Mouse (Mus musculus) megakaryocyte, embryonic 14.5 days (primary cell): ENCODE data around the gene Fam166a. TPM values are rescaled to one million over a fixed set of nuclear protein-coding genes. Genes with fewer than 3 reads are reported as not detected.

ENCODE experiments used
- H3K27me3 ChIP-seq: replicated peaks from 2 replicates; pipeline ENCODE3; 2012; ENCODE audit warnings: inconsistent platforms
- H3K36me3 ChIP-seq: replicated peaks from 2 replicates; pipeline ENCODE3; 2012; ENCODE audit warnings: low read length, inconsistent platforms, mixed read lengths
- H3K4me1 ChIP-seq: 2 replicates; pipeline ENCODE4 v1.6.1; 2012; ENCODE audit warnings: inconsistent platforms
- H3K4me3 ChIP-seq: replicated peaks from 2 replicates; pipeline ENCODE3; 2012; ENCODE audit warnings: moderate library complexity, mild to moderate bottlenecking, inconsistent platforms
- H3K9me3 ChIP-seq: 2 replicates; pipeline ENCODE4 v1.6.1; 2012; ENCODE audit warnings: inconsistent platforms
- FLI1 ChIP-seq: IDR thresholded peaks from 2 replicates; pipeline ENCODE4 v1.6.1; 2012; ENCODE audit warnings: low read length, inconsistent platforms, mixed read lengths
- GATA1 ChIP-seq: IDR thresholded peaks from 3 replicates; pipeline ENCODE4 v1.6.1; 2012; ENCODE audit warnings: mixed read lengths, low read length, inconsistent platforms, borderline replicate concordance
- polyA plus RNA-seq: library from polyadenylated mRNA; stranded (reverse); fragments of >175 nt; gene quantifications from 2 replicates; pipeline ENCODE4 v1.2.3, GENCODE M21; 2012; ENCODE audit warnings: low replicate concordance; ENCODE audit not compliant: insufficient read depth

The Fam166a gene
- polyA plus RNA-seq, 1 experiment: not detected

GRCm38 (mm10) chr2:25221331-25221772, 2.8 kb downstream of the Fam166a start:
- H3K4me1 ChIP-seq: peaks cover 58% of the 10 kb centered on the region
- H3K27me3 ChIP-seq: peaks cover 5% of the 10 kb centered on the region
- peaks cover 24% of the 10 kb centered on the region for H3K36me3 ChIP-seq
- H3K4me3 ChIP-seq: peak overlapping the region; percentile 47
- 0 out of 2 replicates have a peak, but pooled peaks cover 4% of the 10 kb centered on the region for H3K9me3 ChIP-seq
- TF ChIP-seq FLI1: no peak
- no peak for TF ChIP-seq GATA1

GRCm38 (mm10) chr2:25223681-25224491, 5.3 kb downstream of the Fam166a start:
- Histone ChIP-seq H3K9me3 (0 out of 2 replicates have a peak, but pooled peaks cover under 1% of the 10 kb centered on the region), H3K4me3 (peak overlapping the region; percentile 99), H3K4me1 (peaks cover 75% of the 10 kb centered on the region), H3K27me3 (no peaks in the 10 kb centered on the region), H3K36me3 (peaks cover 24% of the 10 kb centered on the region)
- TF ChIP-seq GATA1: 0 out of 3 replicates have a peak, but pooled peaks have one; percentile 10
- TF ChIP-seq FLI1: no peak; the same call in 1 of the 2 replicates

- Histone ChIP-seq H3K4me1 (peaks cover 81% of the 10 kb centered on the region), H3K9me3 (no peaks in the 10 kb centered on the region)
These were observed 5.9 kb downstream of the Fam166a start, which contains the start of gene Tubb4b for GRCm38 (mm10) chr2:25224492-25224765. Tubb4b (minus strand) TSS chr2:25224702.

GRCm38 (mm10) chr2:25224766-25225752, 6.5 kb downstream of the Fam166a start:
- Histone ChIP-seq H3K36me3 (peaks cover 24% of the 10 kb centered on the region), H3K4me1 (peaks cover 80% of the 10 kb centered on the region), H3K4me3 (peak overlapping the region; percentile 99), H3K9me3 (no peaks in the 10 kb centered on the region), H3K27me3 (no peaks in the 10 kb centered on the region)
- no peak for TF ChIP-seq FLI1

More at GRCm38 (mm10) chr2:25224492-25224765, 5.9 kb downstream of the Fam166a start, which contains the start of gene Tubb4b:
- Histone ChIP-seq H3K36me3 (peaks cover 24% of the 10 kb centered on the region), H3K4me3 (peak within 1 kb of the TSS; percentile 99), H3K27me3 (no peaks in the 10 kb centered on the region)
- no peak for TF ChIP-seq GATA1
- no peak for TF ChIP-seq FLI1

GRCm38 (mm10) chr2:25225811-25226379, 7.3 kb downstream of the Fam166a start:
- Histone ChIP-seq H3K4me1 (peaks cover 73% of the 10 kb centered on the region), H3K36me3 (peaks cover 24% of the 10 kb centered on the region), H3K27me3 (peaks cover 6% of the 10 kb centered on the region), H3K4me3 (peak overlapping the region; percentile 99), H3K9me3 (no peaks in the 10 kb centered on the region)
- TF ChIP-seq GATA1 (no peak), FLI1 (no peak)

GRCm38 (mm10) chr2:25226864-25227263, 8.3 kb downstream of the Fam166a start:
- Histone ChIP-seq H3K36me3 (peaks cover 15% of the 10 kb centered on the region), H3K4me1 (peaks cover 72% of the 10 kb centered on the region), H3K27me3 (peaks cover 15% of the 10 kb centered on the region), H3K9me3 (no peaks in the 10 kb centered on the region), H3K4me3 (peak overlapping the region; percentile 76)
- no peak for TF ChIP-seq GATA1
- no peak for TF ChIP-seq FLI1

- Histone ChIP-seq H3K36me3 (peaks cover 10% of the 10 kb centered on the region), H3K4me3 (peak overlapping the region; percentile 90), H3K27me3 (peaks cover 19% of the 10 kb centered on the region), H3K4me1 (peaks cover 69% of the 10 kb centered on the region), H3K9me3 (no peaks in the 10 kb centered on the region)
- TF ChIP-seq GATA1 (no peak), FLI1 (no peak)
These were observed 8.9 kb downstream of the Fam166a start for GRCm38 (mm10) chr2:25227406-25227805.

GRCm38 (mm10) chr2:25228431-25228889, 9.9 kb downstream of the Fam166a start:
- peak overlapping the region; percentile 90 for H3K4me3 ChIP-seq
- TF ChIP-seq GATA1 (no peak), FLI1 (no peak)
- H3K4me1 ChIP-seq: peaks cover 66% of the 10 kb centered on the region

GRCm38 (mm10) chr2:25228995-25229530, 10.5 kb downstream of the Fam166a start:
- peaks cover 67% of the 10 kb centered on the region for H3K4me1 ChIP-seq
- TF ChIP-seq FLI1: no peak
- no peaks in the 10 kb centered on the region for H3K9me3 ChIP-seq
- H3K36me3 ChIP-seq: no peaks in the 10 kb centered on the region
- peak overlapping the region; percentile 90 for H3K4me3 ChIP-seq
- H3K27me3 ChIP-seq: peaks cover 34% of the 10 kb centered on the region

More at GRCm38 (mm10) chr2:25228431-25228889, 9.9 kb downstream of the Fam166a start:
- Histone ChIP-seq H3K27me3 (peaks cover 30% of the 10 kb centered on the region), H3K36me3 (peaks cover 6% of the 10 kb centered on the region), H3K9me3 (no peaks in the 10 kb centered on the region)

- Histone ChIP-seq H3K4me3 (no peak overlapping the region), H3K4me1 (peaks cover 70% of the 10 kb centered on the region), H3K27me3 (peaks cover 40% of the 10 kb centered on the region), H3K9me3 (no peaks in the 10 kb centered on the region), H3K36me3 (no peaks in the 10 kb centered on the region)
- TF ChIP-seq FLI1 (no peak), GATA1 (no peak)
These were observed 11.0 kb downstream of the Fam166a start for GRCm38 (mm10) chr2:25229582-25229981.
